Mouse (Mus musculus) stomach, embryonic 16.5 days (tissue): ENCODE data around the gene Mpv17. TPM values are rescaled to one million over a fixed set of nuclear protein-coding genes. Genes with fewer than 3 reads are reported as not detected.

Experiments
- ATAC-seq: fragments of 200-750 bp; cut with Nextera tagmentation; 2 replicates; pipeline ENCODE4 v1.8.0; 2017; ENCODE audit warnings: moderate number of reproducible peaks, moderate TSS enrichment; ENCODE audit not compliant: insufficient read depth, low FRiP score
- H3K27ac ChIP-seq: fragments of 300-500 bp; sonication (generic); 2 replicates; pipeline ENCODE4 v1.5.1; 2014; ENCODE audit warnings: low read length
- H3K27me3 ChIP-seq: fragments of 300-500 bp; sonication (generic); 2 replicates; pipeline ENCODE4 v1.6.1; 2014; ENCODE audit warnings: low read length, control low read depth, mixed read lengths; ENCODE audit not compliant: control insufficient read depth, insufficient read depth
- H3K36me3 ChIP-seq: fragments of 300-500 bp; sonication (generic); 2 replicates; pipeline ENCODE4 v1.6.1; 2014; ENCODE audit warnings: low read length; ENCODE audit not compliant: control insufficient read depth, insufficient read depth
- H3K4me1 ChIP-seq: fragments of 300-500 bp; sonication (generic); 2 replicates; pipeline ENCODE4 v1.6.1; 2014; ENCODE audit warnings: low read length, control low read depth, mixed read lengths; ENCODE audit not compliant: control insufficient read depth, insufficient read depth
- H3K4me2 ChIP-seq: fragments of 300-500 bp; sonication (generic); 2 replicates; pipeline ENCODE4 v1.6.1; 2014; ENCODE audit warnings: low read depth, low read length, mixed read lengths
- H3K4me3 ChIP-seq: fragments of 300-500 bp; sonication (generic); replicated peaks from 2 replicates; pipeline ENCODE4 v1.5.1; 2014; ENCODE audit warnings: mild to moderate bottlenecking, low read length
- H3K9ac ChIP-seq: fragments of 300-500 bp; sonication (generic); 2 replicates; pipeline ENCODE4 v1.6.1; 2014; ENCODE audit warnings: low read length
- H3K9me3 ChIP-seq: fragments of 300-500 bp; sonication (generic); replicated peaks from 2 replicates; pipeline ENCODE4 v1.6.1; 2016; ENCODE audit warnings: low read length, control low read depth; ENCODE audit not compliant: control insufficient read depth
- WGBS: fragments of 180-500 bp; shearing (Covaris S2); extraction: QIAGEN DNeasy Blood & Tissue Kit; methylation state at CpG from one replicate; pipeline ENCODE4 v1.1.7; 2014; 5-methylcytosine and 5-hydroxymethylcytosine counted together
- polyA plus RNA-seq: library from polyadenylated mRNA; unstranded; fragments of >200 nt; fragmentation: Nextera tagmentation; extraction: Ambion mirVana; gene quantifications from 2 replicates; pipeline ENCODE4 v1.2.1, GENCODE M21; 2015

Gene Mpv17
- polyA plus RNA-seq, 1 experiment from 2014 or later: 63.8 TPM

DNA sequence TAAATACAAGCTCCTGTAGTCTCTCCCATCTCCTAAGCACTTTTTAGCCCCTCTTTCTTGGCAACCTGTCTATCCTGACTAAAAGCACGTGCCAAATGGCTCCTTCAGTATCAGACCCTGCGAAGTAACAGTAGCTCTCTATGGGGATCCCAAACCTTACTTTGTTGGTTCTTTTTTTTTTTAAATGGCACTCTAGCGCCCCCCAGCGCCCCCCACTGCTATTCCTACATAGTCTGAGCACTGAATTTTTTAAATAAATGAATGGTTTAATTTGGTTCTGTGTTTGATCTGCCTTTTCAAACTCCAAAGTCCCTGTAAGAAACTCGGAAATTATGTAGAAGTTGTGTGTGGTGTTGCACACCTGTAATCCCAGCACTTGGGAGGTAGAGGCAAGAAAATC lies 28.0 kb downstream of the Mpv17 start:
- H3K4me2 ChIP-seq: no peak overlapping the region
- no peaks in the 10 kb centered on the region for H3K9me3 ChIP-seq
- no peaks in the 10 kb centered on the region; the same call in 1 of the 2 replicates for H3K27me3 ChIP-seq
- no peak for ATAC-seq
- no peaks in the 10 kb centered on the region for H3K36me3 ChIP-seq
- WGBS: 39% methylated on average over 5 of the region's 5 CpGs
- no peak overlapping the region for H3K27ac ChIP-seq
- no peaks in the 10 kb centered on the region for H3K4me1 ChIP-seq
- H3K4me3 ChIP-seq: no peak overlapping the region
- no peak overlapping the region for H3K9ac ChIP-seq

DNA sequence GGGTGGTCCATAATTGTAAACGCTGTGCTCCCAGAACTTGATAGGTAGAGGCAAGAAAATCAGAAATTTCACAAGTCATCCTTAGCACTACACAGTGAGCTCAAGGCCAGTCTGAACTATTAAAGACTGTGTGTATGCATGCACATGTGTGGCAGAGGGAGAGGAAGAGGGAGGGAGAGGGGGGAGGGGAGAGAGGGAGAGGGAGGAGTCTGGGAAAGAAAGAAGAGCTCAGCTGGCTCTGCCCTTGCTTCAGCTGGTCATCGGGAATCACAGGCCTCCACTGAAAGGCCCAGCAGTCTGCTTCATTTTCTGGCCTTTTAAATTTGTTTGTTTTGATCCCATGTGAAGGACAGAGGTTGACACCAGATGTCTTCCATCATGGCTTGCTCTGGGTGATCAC lies 30.6 kb downstream of the Mpv17 start:
- no peaks in the 10 kb centered on the region for H3K36me3 ChIP-seq
- H3K9me3 ChIP-seq: no peaks in the 10 kb centered on the region
- H3K4me3 ChIP-seq: no peak overlapping the region
- ATAC-seq: no peak
- H3K4me2 ChIP-seq: no peak overlapping the region
- no peaks in the 10 kb centered on the region for H3K4me1 ChIP-seq
- WGBS: 40% methylated on average over 2 of the region's 2 CpGs
- no peaks in the 10 kb centered on the region; the same call in 1 of the 2 replicates for H3K27me3 ChIP-seq
- no peak overlapping the region for H3K27ac ChIP-seq
- H3K9ac ChIP-seq: no peak overlapping the region

DNA sequence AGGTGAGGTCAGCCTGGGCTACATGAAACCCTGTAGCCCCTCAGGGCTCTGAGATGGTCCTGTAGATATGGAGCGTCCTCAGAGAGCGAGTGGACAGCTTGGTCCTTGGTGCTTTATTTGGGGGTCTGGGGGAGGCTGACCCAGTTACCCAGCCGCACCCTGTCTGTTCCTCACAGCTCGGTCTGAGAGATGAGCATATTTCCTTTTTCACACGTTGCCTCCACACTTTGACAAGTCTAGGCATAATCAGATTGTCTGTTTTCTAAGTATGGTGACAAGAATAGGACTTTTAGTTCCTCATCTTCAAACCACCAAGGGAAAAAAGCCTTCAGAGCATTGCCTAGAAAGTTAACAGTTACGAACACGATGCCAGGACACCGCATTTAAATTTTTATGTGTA lies 32.9 kb downstream of the Mpv17 start:
- Histone ChIP-seq H3K36me3 (no peaks in the 10 kb centered on the region), H3K9me3 (no peaks in the 10 kb centered on the region), H3K27ac (no peak overlapping the region), H3K9ac (no peak overlapping the region), H3K4me3 (no peak overlapping the region), H3K4me1 (no peaks in the 10 kb centered on the region), H3K4me2 (no peak overlapping the region), H3K27me3 (no peaks in the 10 kb centered on the region)
- no peak for ATAC-seq
- 81% methylated on average over 8 of the region's 8 CpGs for WGBS

DNA sequence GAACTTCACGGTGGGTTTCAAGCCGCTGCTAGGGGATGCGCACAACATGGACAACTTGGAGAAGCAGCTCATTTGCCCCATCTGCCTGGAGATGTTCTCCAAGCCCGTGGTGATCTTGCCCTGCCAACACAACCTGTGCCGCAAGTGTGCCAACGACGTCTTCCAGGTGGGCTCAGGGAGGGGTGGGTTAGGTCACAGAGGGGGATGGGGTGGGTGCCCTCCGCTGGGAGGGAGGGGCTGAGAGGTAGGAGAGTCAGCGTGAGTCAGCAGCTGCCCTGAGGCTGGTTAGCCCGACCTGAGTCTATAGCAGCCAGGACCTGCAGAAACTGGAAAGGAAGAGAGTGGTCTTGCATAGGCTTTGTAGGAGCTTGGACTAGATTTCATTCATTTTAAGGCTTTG lies 37.1 kb downstream of the Mpv17 start:
- Histone ChIP-seq H3K27ac (no peak overlapping the region), H3K9ac (no peak overlapping the region), H3K9me3 (no peaks in the 10 kb centered on the region), H3K4me2 (no peak overlapping the region), H3K36me3 (no peaks in the 10 kb centered on the region), H3K4me1 (no peaks in the 10 kb centered on the region), H3K27me3 (no peaks in the 10 kb centered on the region; the same call in 1 of the 2 replicates), H3K4me3 (no peak overlapping the region)
- ATAC-seq: no peak
- 32% methylated on average over 10 of the region's 10 CpGs for WGBS

DNA sequence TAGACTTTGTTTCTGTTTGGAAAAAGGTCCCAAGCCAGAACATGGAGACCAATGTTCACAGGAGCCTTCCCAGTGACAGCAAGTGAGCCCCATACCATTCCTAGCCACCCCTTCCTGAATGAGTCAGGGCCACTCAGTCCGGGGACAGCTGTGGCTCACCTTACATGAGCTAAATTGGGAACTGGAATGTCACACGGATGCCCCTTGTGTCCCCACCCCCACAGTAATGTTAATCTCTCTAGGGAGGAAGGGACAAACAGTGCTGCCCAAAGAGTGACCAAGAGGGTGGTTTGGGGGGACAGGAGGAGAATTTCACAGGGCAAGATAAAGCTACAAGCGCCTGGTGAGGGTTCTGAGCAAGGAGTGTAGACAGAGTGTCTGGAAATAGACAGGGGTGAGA lies 37.7 kb downstream of the Mpv17 start, which contains the start of gene Trim54:
Trim54 (plus strand) TSS at position 359 of the 400 bp plus-strand sequence.
- Histone ChIP-seq H3K36me3 (no peaks in the 10 kb centered on the region), H3K4me3 (no peak within 1 kb of the TSS), H3K27ac (no peak within 1 kb of the TSS), H3K4me1 (no peaks in the 10 kb centered on the region), H3K9me3 (no peaks in the 10 kb centered on the region), H3K9ac (no peak within 1 kb of the TSS), H3K4me2 (no peak within 1 kb of the TSS), H3K27me3 (no peaks in the 10 kb centered on the region; the same call in 1 of the 2 replicates)
- no peak for ATAC-seq
- WGBS: 30% methylated on average over 3 of the region's 3 CpGs

DNA sequence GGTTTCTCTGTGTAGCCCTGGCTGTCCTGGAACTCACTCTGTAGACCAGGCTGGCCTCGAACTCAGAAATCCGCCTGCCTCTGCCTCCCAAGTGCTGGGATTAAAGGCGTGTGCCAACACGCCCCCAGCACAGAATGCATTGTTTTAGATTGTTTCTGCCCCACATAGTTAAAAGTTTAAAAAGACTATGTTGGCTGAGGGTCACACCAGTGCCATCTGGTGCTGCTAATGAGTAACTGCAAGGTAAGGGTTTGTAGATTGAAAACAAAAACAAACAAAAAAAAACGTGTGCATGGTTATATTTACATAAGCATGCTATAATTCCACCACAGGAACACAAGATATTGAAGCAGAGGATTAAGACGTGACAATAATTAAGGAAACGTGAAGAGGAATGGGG lies 43.3 kb downstream of the Mpv17 start:
- no peaks in the 10 kb centered on the region for H3K36me3 ChIP-seq
- no peak overlapping the region for H3K9ac ChIP-seq
- H3K4me3 ChIP-seq: no peak overlapping the region
- no peaks in the 10 kb centered on the region for H3K9me3 ChIP-seq
- no peak for ATAC-seq
- H3K4me1 ChIP-seq: no peaks in the 10 kb centered on the region
- H3K27me3 ChIP-seq: no peaks in the 10 kb centered on the region; the same call in 1 of the 2 replicates
- 27% methylated on average over 7 of the region's 7 CpGs for WGBS
- H3K4me2 ChIP-seq: no peak overlapping the region
- H3K27ac ChIP-seq: no peak overlapping the region

DNA sequence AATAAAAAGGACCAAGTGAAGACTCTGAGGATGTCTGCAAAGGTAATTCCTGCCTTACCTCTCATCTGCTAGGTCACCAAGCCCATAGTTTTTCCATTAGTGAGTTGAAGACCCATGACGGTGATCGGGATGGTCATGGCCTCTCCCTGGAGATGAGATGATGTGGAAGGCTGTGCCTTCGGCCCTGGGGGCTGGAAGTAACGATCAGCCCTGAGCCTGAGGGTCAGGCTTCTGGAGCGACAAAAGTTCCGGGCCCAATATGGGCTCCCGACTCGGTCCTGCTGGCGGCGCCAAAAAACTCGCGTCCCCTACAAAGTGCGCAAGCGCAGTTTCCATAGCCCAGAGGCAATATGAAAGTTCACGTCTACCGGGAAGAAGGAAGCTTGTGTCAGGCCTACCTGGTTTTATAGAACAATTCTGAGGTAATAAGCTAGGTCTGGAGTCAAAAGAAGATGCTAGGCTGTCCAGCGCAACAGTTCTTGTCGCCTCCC lies 46.0 kb downstream of the Mpv17 start, which contains the start of gene Slc30a3:
Slc30a3 (minus strand) TSS at position 238 of the 491 bp plus-strand sequence.
- Histone ChIP-seq H3K4me1 (no peaks in the 10 kb centered on the region), H3K9me3 (no peaks in the 10 kb centered on the region), H3K9ac (no peak within 1 kb of the TSS), H3K36me3 (no peaks in the 10 kb centered on the region), H3K4me3 (no peak within 1 kb of the TSS), H3K27ac (no peak within 1 kb of the TSS), H3K4me2 (no peak within 1 kb of the TSS), H3K27me3 (no peaks in the 10 kb centered on the region; the same call in 1 of the 2 replicates)
- no peak for ATAC-seq
- WGBS: 89% methylated on average over 18 of the region's 18 CpGs

DNA sequence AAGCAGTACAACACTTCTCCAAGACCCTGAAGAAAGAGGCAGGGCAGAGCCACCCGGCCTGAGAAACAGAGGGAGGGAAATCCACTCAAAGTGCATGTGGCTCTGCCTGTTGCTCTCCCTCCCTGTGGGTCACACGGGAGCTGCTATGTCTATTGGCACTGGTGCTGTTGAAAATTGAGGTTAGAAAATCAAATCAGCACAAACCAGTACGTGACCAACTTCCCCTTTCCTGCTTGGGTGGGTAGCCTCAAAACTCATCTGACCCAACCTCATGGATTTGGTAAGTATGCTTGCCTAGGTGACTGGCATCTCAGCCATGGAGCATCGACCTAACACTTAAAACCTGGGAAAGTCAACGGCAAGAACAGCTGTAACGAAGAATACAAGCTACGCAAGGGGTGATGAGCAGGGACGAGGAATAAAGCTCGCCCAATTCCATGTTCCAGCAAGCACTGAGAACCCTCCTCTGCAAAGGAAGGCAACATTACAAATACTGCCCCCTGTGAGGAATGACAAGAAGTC lies 48.2 kb downstream of the Mpv17 start, which contains the start of gene Dnajc5g:
Dnajc5g (plus strand) TSS at position 472 of the 522 bp plus-strand sequence.
- Histone ChIP-seq H3K9me3 (no peaks in the 10 kb centered on the region), H3K4me2 (no peak within 1 kb of the TSS), H3K27ac (no peak within 1 kb of the TSS), H3K27me3 (no peaks in the 10 kb centered on the region; the same call in 1 of the 2 replicates), H3K36me3 (no peaks in the 10 kb centered on the region), H3K4me1 (no peaks in the 10 kb centered on the region), H3K9ac (no peak within 1 kb of the TSS), H3K4me3 (no peak within 1 kb of the TSS)
- WGBS: 77% methylated on average over 9 of the region's 9 CpGs
- ATAC-seq: no peak

DNA sequence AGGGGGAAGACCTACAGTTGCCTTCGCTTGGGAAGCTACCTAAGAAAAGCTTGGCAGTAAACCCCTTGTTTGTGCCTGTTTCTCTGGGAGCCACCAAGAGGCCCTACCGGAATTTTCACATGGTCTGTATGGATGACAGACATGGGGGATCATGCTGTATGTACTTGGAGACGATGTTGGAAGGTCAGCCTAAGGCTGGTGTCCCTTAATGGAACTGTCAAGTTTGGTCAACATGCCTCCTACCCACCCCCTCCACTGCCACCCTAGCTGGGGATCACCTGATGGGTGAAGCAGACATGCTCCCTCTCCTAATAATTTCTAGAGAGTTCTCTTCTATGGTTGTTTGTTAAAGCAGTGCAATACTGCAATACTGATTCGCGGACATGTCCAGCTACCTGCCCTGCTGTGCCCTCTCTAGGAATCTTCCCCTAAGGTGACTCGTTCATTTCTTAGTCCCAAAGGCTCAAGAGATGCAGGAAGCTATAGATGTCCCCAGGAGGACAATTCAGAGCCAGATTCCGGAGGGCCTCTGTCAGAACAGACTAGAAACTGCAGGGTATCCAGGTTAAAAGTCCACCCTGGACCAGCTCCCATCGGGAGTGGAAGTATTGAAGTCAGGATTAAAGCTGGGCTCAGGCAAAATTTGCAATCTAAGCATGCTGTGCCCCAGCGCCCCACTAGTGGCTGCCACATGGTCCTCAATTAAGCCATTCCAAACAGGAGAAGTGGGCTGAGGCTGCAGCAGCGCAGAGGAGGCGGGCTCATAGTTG lies 58.2 kb downstream of the Mpv17 start:
- Histone ChIP-seq H3K4me3 (peak overlapping the region; percentile 39), H3K4me1 (peaks cover 26% of the 10 kb centered on the region), H3K9me3 (no peaks in the 10 kb centered on the region), H3K27me3 (peaks cover 62% of the 10 kb centered on the region), H3K27ac (no peak overlapping the region), H3K9ac (0 out of 2 replicates have a peak overlapping the region, but pooled peaks have one; percentile 19), H3K36me3 (no peaks in the 10 kb centered on the region), H3K4me2 (peak overlapping the region; percentile 53)
- 33% methylated on average over 11 of the region's 11 CpGs for WGBS
- ATAC-seq: no peak
